Mouse (Mus musculus) midbrain, embryonic 10.5 days (tissue): ENCODE measurements around the gene Cebpa. TPM values are rescaled to one million over a fixed set of nuclear protein-coding genes. Genes with fewer than 3 reads are reported as not detected.

Experiments
- DNase-seq: peaks from one replicate; pipeline ENCODE4 v3.0.0-alpha.2; 2017; ENCODE audit warnings: low spot score
- H3K27ac ChIP-seq: fragments of 300-500 bp; sonication (generic); replicated peaks from 2 replicates; pipeline ENCODE4 v1.5.1; 2016; ENCODE audit warnings: mild to moderate bottlenecking
- H3K27me3 ChIP-seq: fragments of 300-500 bp; sonication (generic); 2 replicates; pipeline ENCODE4 v1.6.1; 2016; ENCODE audit warnings: low read depth, mild to moderate bottlenecking; ENCODE audit not compliant: poor library complexity, severe bottlenecking
- H3K36me3 ChIP-seq: fragments of 300-500 bp; sonication (generic); 2 replicates; pipeline ENCODE4 v1.6.1; 2016; ENCODE audit warnings: mild to moderate bottlenecking, moderate library complexity
- H3K4me1 ChIP-seq: fragments of 300-500 bp; sonication (generic); 2 replicates; pipeline ENCODE4 v1.6.1; 2016
- H3K4me3 ChIP-seq: fragments of 300-500 bp; sonication (generic); 2 replicates; pipeline ENCODE4 v1.5.1; 2016; ENCODE audit warnings: mild to moderate bottlenecking, moderate library complexity
- H3K9me3 ChIP-seq: fragments of 300-500 bp; sonication (generic); replicated peaks from 2 replicates; pipeline ENCODE4 v1.6.1; 2016; ENCODE audit warnings: mild to moderate bottlenecking
- WGBS: fragments of 180-500 bp; shearing (Covaris S2); methylation state at CpG from one replicate; pipeline ENCODE4 v1.1.7; 2016; 5-methylcytosine and 5-hydroxymethylcytosine counted together
- microRNA-seq: library from miRNA; unstranded; fragments of <30 nt; microRNA quantifications from one replicate; pipeline ENCODE4, GENCODE M21; 2017
- polyA plus RNA-seq: library from polyadenylated mRNA; unstranded; fragments of >200 nt; fragmentation: Nextera tagmentation; extraction: Ambion mirVana; gene quantifications from 2 replicates; pipeline ENCODE4 v1.2.1, GENCODE M21; 2016

Cebpa gene
- polyA plus RNA-seq, 1 experiment from 2014 or later, result 0.38 TPM

DNA sequence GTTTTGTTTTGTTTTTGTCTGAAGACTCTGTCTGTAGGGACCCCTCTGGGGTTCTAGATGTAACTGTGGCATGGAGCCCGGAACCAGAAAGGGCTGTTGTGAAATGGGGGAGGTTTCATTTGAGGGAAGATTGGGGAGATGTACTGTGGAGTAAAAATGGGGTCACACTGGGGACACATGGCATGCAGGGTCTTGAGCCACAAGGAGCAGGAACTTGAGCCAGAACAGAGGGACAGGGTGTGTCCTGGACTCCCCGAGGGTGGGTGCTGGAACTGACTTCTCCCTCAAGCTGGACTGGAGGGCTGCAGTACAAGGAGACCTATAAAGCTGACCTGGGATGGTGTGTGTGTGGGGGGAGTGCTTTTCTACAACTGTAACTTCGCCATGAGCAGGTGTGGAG is 38.4 kb downstream of the Cebpa start:
- no peak overlapping the region for H3K27ac ChIP-seq
- no peak overlapping the region for H3K4me3 ChIP-seq
- DNase-seq, result no peak
- H3K9me3 ChIP-seq, result peaks cover 4% of the 10 kb centered on the region; the same call in 1 of the 2 replicates
- no peaks in the 10 kb centered on the region for H3K27me3 ChIP-seq
- peaks cover 3% of the 10 kb centered on the region; the same call in 1 of the 2 replicates for H3K4me1 ChIP-seq
- no peaks in the 10 kb centered on the region for H3K36me3 ChIP-seq
- 76% methylated on average over 3 of the region's 3 CpGs for WGBS

DNA sequence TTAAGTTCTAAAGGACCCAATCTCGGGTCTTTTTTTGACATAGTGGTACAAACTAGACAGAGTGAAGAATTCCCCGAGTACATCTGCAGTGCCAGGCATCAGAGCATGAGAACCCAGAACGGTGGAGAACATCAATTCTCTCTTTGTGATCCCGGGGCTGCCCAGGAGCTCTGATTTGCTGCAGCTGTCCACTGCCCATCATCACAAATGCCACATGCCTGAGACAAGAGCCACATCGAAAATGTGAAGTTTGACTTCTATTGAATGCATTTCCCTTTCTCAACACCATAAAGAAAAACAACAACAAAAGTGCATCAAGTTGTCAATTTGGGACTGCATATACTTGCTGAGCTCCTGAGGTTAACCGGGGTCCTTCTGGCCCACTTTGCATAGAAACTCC is 43.4 kb downstream of the Cebpa start:
- Histone ChIP-seq H3K4me1 (no peaks in the 10 kb centered on the region), H3K4me3 (no peak overlapping the region), H3K9me3 (peaks cover 4% of the 10 kb centered on the region; the same call in 1 of the 2 replicates), H3K27me3 (no peaks in the 10 kb centered on the region), H3K27ac (no peak overlapping the region), H3K36me3 (no peaks in the 10 kb centered on the region)
- no peak for DNase-seq
- 84% methylated on average over 6 of the region's 6 CpGs for WGBS

- H3K4me3 ChIP-seq, result no peak overlapping the region
- 75% methylated on average over 7 of the region's 7 CpGs for WGBS
- peaks cover 7% of the 10 kb centered on the region; the same call in 1 of the 2 replicates for H3K4me1 ChIP-seq
- no peak overlapping the region for H3K27ac ChIP-seq
- no peaks in the 10 kb centered on the region for H3K27me3 ChIP-seq
- no peak for DNase-seq
- no peaks in the 10 kb centered on the region for H3K36me3 ChIP-seq
- peaks cover 4% of the 10 kb centered on the region; the same call in 1 of the 2 replicates for H3K9me3 ChIP-seq
These were observed 44.5 kb downstream of the Cebpa start for GRCm38 (mm10) chr7:35163600-35163999.

DNA sequence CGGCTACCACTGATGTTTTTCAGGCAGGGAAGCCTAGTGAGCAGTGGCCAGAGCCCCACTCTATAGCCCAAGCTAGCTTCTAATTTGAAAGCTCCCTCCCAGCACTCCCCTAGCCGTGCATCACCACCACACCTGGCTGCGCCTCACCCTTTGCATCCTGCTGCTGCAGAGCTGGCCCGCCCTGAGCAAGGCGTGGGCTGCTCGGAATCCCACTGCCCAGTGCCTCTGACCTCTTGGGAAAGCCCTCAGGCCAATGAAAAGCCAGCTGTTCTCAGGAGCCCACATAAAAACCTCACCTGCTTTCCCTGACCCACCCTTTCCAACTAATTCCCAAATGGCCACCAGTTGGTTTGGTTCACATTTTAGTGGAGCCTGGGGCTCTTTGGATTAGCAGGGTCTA is 45.0 kb downstream of the Cebpa start:
- H3K9me3 ChIP-seq, result peaks cover 4% of the 10 kb centered on the region; the same call in 1 of the 2 replicates
- DNase-seq, result no peak
- H3K27me3 ChIP-seq, result no peaks in the 10 kb centered on the region
- 74% methylated on average over 6 of the region's 6 CpGs for WGBS
- no peak overlapping the region for H3K27ac ChIP-seq
- H3K36me3 ChIP-seq, result no peaks in the 10 kb centered on the region
- H3K4me1 ChIP-seq, result peaks cover 7% of the 10 kb centered on the region; the same call in 1 of the 2 replicates
- no peak overlapping the region for H3K4me3 ChIP-seq

GRCm38 (mm10) chr7:35166988-35167387 is 47.9 kb downstream of the Cebpa start:
- H3K27me3 ChIP-seq, result peaks cover 23% of the 10 kb centered on the region
- DNase-seq, result no peak
- no peak overlapping the region for H3K27ac ChIP-seq
- no peaks in the 10 kb centered on the region for H3K9me3 ChIP-seq
- 78% methylated on average over 5 of the region's 5 CpGs for WGBS
- H3K4me3 ChIP-seq, result no peak overlapping the region
- no peaks in the 10 kb centered on the region for H3K36me3 ChIP-seq
- H3K4me1 ChIP-seq, result peaks cover 13% of the 10 kb centered on the region

- Histone ChIP-seq H3K4me3 (no peak overlapping the region), H3K27me3 (peaks cover 31% of the 10 kb centered on the region), H3K4me1 (peaks cover 19% of the 10 kb centered on the region), H3K36me3 (no peaks in the 10 kb centered on the region), H3K27ac (no peak overlapping the region), H3K9me3 (no peaks in the 10 kb centered on the region)
- 32% methylated on average over 2 of the region's 2 CpGs for WGBS
- peak; percentile 23 for DNase-seq
These were observed 48.8 kb downstream of the Cebpa start for GRCm38 (mm10) chr7:35167925-35168324.

- no peak overlapping the region for H3K27ac ChIP-seq
- WGBS, result 16% methylated on average over 6 of the region's 6 CpGs
- H3K9me3 ChIP-seq, result no peaks in the 10 kb centered on the region
These were observed 50.2 kb downstream of the Cebpa start for GRCm38 (mm10) chr7:35169341-35169740.

More at GRCm38 (mm10) chr7:35169341-35169740, 50.2 kb downstream of the Cebpa start:
- Histone ChIP-seq H3K27me3 (peaks cover 39% of the 10 kb centered on the region), H3K36me3 (no peaks in the 10 kb centered on the region), H3K4me1 (peaks cover 19% of the 10 kb centered on the region), H3K4me3 (no peak overlapping the region)
- peak; percentile 84 for DNase-seq

Small RNA genes lying within 50 kb of the gene (microRNA-seq; reads per million reads assigned to microRNA genes)
- not detected for gene Gm25033

Other genes starting within 250 kb of the Cebpa start
- gene Pepd, start 206.9 kb upstream of the Cebpa start, polyA plus RNA-seq, result 73.7 and 73.9 TPM in 2 replicates
- 44.9 and 45.7 TPM in 2 replicates for gene Cebpg, start 62.7 kb upstream of the Cebpa start, polyA plus RNA-seq
- gene Slc7a10, start 67.1 kb downstream of the Cebpa start, polyA plus RNA-seq, result 0.17 and 0.35 TPM in 2 replicates
- 11.9 and 13.5 TPM in 2 replicates for gene Lrp3, start 96.2 kb downstream of the Cebpa start, polyA plus RNA-seq
- gene Gpatch1, start 199.1 kb downstream of the Cebpa start, polyA plus RNA-seq, result 16.8 and 17.5 TPM in 2 replicates
- 3.2 and 3.7 TPM in 2 replicates for gene Rhpn2, start 214.9 kb downstream of the Cebpa start, polyA plus RNA-seq